Mouse (Mus musculus) adrenal gland, adult (tissue): Measurements from ENCODE around the gene Pax8.

ENCODE experiments used
- DNase-seq, 2 experiments: peaks; one replicate each; pipeline ENCODE4 v3.0.0; 2022 to 2023; ENCODE audit warnings: low spot score in 1 of 2; ENCODE audit not compliant: inconsistent age in 2 of 2

The Pax8 gene

GRCm38 (mm10) chr2:24378747-24379450, 96.5 kb downstream of the Pax8 start:
- no peak for DNase-seq
